Mouse (Mus musculus) heart, postnatal 0 days (tissue): ENCODE data around the gene Duox1. TPM values are rescaled to one million over a fixed set of nuclear protein-coding genes. Genes with fewer than 3 reads are reported as not detected.
"Not testable (repeated sequence)": the region's sequence is repeated elsewhere in the genome, so short reads cannot be mapped to it uniquely, and the experiment has no call there.

ENCODE experiments used
- ATAC-seq: fragments of 200-750 bp; cut with Nextera tagmentation; 2 replicates; pipeline ENCODE4 v1.8.0; 2017; ENCODE audit warnings: low read depth, moderate number of reproducible peaks, moderate library complexity; ENCODE audit not compliant: insufficient read depth
- DNase-seq: peaks from one replicate; pipeline ENCODE4 v3.0.0-alpha.2; 2016; ENCODE audit warnings: low spot score
- H3K27ac ChIP-seq: fragments of 300-500 bp; sonication (generic); 2 replicates; pipeline ENCODE4 v1.5.1; 2014; ENCODE audit warnings: low read depth, mild to moderate bottlenecking
- H3K27me3 ChIP-seq: fragments of 300-500 bp; sonication (generic); 2 replicates; pipeline ENCODE4 v1.6.1; 2014; ENCODE audit warnings: low read length, mixed read lengths; ENCODE audit not compliant: control insufficient read depth, insufficient read depth
- H3K36me3 ChIP-seq: fragments of 300-500 bp; sonication (generic); replicated peaks from 2 replicates; pipeline ENCODE4 v1.6.1; 2014; ENCODE audit warnings: low read length, mixed read lengths; ENCODE audit not compliant: control insufficient read depth, insufficient read depth
- H3K4me1 ChIP-seq: fragments of 300-500 bp; sonication (generic); 2 replicates; pipeline ENCODE4 v1.6.1; 2014; ENCODE audit warnings: antibody characterized with exemption; ENCODE audit not compliant: control insufficient read depth, insufficient read depth
- H3K4me2 ChIP-seq: fragments of 300-500 bp; sonication (generic); 2 replicates; pipeline ENCODE4 v1.6.1; 2014; ENCODE audit warnings: low read depth, mild to moderate bottlenecking, low read length, moderate library complexity
- H3K4me3 ChIP-seq: fragments of 300-500 bp; sonication (generic); 2 replicates; pipeline ENCODE4 v1.5.1; 2014; ENCODE audit warnings: low read depth, low read length
- H3K9ac ChIP-seq: fragments of 300-500 bp; sonication (generic); replicated peaks from 2 replicates; pipeline ENCODE4 v1.6.1; 2014; ENCODE audit warnings: low read depth, low read length, mixed read lengths
- H3K9me3 ChIP-seq: fragments of 300-500 bp; sonication (generic); replicated peaks from 2 replicates; pipeline ENCODE4 v1.6.1; 2016; ENCODE audit warnings: low read length; ENCODE audit not compliant: control insufficient read depth
- CTCF ChIP-seq: IDR thresholded peaks from 2 replicates; pipeline ENCODE4 v1.5.1; 2016; ENCODE audit warnings: antibody characterized with exemption, control low read depth, low read depth
- EP300 ChIP-seq: IDR thresholded peaks from 2 replicates; pipeline ENCODE4 v1.6.1; 2016; ENCODE audit warnings: antibody characterized with exemption, low read depth
- WGBS: fragments of 180-500 bp; shearing (Covaris S2); extraction: QIAGEN DNeasy Blood & Tissue Kit; methylation state at CpG from one replicate; pipeline ENCODE4 v1.1.7; 2014; 5-methylcytosine and 5-hydroxymethylcytosine counted together
- polyA plus RNA-seq: library from polyadenylated mRNA; unstranded; fragments of >200 nt; fragmentation: Nextera tagmentation; extraction: Ambion mirVana; gene quantifications from 2 replicates; pipeline ENCODE4 v1.2.1, GENCODE M21; 2015
- total RNA-seq: library from RNA; depleted of rRNA; stranded (reverse); fragments of >200 nt; gene quantifications from 2 replicates; pipeline ENCODE4 v1.2.3, GENCODE M21; 2014; ENCODE audit warnings: low replicate concordance

Duox1 gene
- total and polyA plus RNA-seq, 2 experiments from 2014 or later: not detected

GRCm38 (mm10) chr2:122379292-122379650 is 63.8 kb downstream of the Duox1 start:
- no peak for DNase-seq
- H3K4me1 ChIP-seq: peaks cover 7% of the 10 kb centered on the region; the same call in 1 of the 2 replicates
- H3K27ac ChIP-seq: no peak overlapping the region
- no peaks in the 10 kb centered on the region for H3K27me3 ChIP-seq
- no peak overlapping the region for H3K4me3 ChIP-seq
- H3K9ac ChIP-seq: no peak overlapping the region
- 33% methylated on average over 2 of the region's 2 CpGs for WGBS
- H3K9me3 ChIP-seq: no peaks in the 10 kb centered on the region
- no peaks in the 10 kb centered on the region for H3K36me3 ChIP-seq
- no peak overlapping the region for H3K4me2 ChIP-seq
- no peak for ATAC-seq
- TF ChIP-seq EP300 (no peak), CTCF (no peak)

- peak overlapping the region; percentile 54 for H3K4me2 ChIP-seq
- H3K27ac ChIP-seq: peak overlapping the region; percentile 46
- WGBS: 9% methylated on average over 11 of the region's 11 CpGs
- DNase-seq: peak; percentile 76
- peak overlapping the region; percentile 27 for H3K4me3 ChIP-seq
- no peak for ATAC-seq
- H3K9ac ChIP-seq: no peak overlapping the region
- TF ChIP-seq CTCF: peak; percentile 81
- no peak for TF ChIP-seq EP300
- no peaks in the 10 kb centered on the region for H3K27me3 ChIP-seq
- no peaks in the 10 kb centered on the region for H3K9me3 ChIP-seq
- H3K36me3 ChIP-seq: no peaks in the 10 kb centered on the region
- H3K4me1 ChIP-seq: peaks cover 4% of the 10 kb centered on the region; the same call in 1 of the 2 replicates
Observed at GRCm38 (mm10) chr2:122380768-122381311, 65.4 kb downstream of the Duox1 start.

- ATAC-seq: peak; percentile 9; the same call in 1 of the 2 replicates
- Histone ChIP-seq H3K36me3 (no peaks in the 10 kb centered on the region), H3K4me1 (peaks cover 4% of the 10 kb centered on the region; the same call in 1 of the 2 replicates), H3K4me3 (no peak overlapping the region), H3K4me2 (peak overlapping the region; percentile 54; the same call in 1 of the 2 replicates), H3K27ac (peak overlapping the region; percentile 46), H3K9ac (no peak overlapping the region), H3K9me3 (no peaks in the 10 kb centered on the region), H3K27me3 (no peaks in the 10 kb centered on the region)
- 55% methylated on average over 16 of the region's 16 CpGs for WGBS
- TF ChIP-seq CTCF: no peak
- 0 out of 2 replicates have a peak, but pooled peaks have one; percentile 51 for TF ChIP-seq EP300
- peak; percentile 26 for DNase-seq
Observed at GRCm38 (mm10) chr2:122381329-122382103, 66.0 kb downstream of the Duox1 start.

- no peak for DNase-seq
- H3K4me2 ChIP-seq: no peak overlapping the region
- no peak for TF ChIP-seq CTCF
- no peak for TF ChIP-seq EP300
- peaks cover 4% of the 10 kb centered on the region; the same call in 1 of the 2 replicates for H3K4me1 ChIP-seq
- no peaks in the 10 kb centered on the region for H3K9me3 ChIP-seq
- no peaks in the 10 kb centered on the region for H3K36me3 ChIP-seq
- H3K9ac ChIP-seq: no peak overlapping the region
- 70% methylated on average over 6 of the region's 6 CpGs for WGBS
- ATAC-seq: no peak
- H3K27me3 ChIP-seq: no peaks in the 10 kb centered on the region
- H3K27ac ChIP-seq: no peak overlapping the region
- no peak overlapping the region for H3K4me3 ChIP-seq
Observed at GRCm38 (mm10) chr2:122382121-122382520, 66.6 kb downstream of the Duox1 start.

- 52% methylated on average over 3 of the region's 3 CpGs for WGBS
- no peaks in the 10 kb centered on the region for H3K36me3 ChIP-seq
- H3K9me3 ChIP-seq: no peaks in the 10 kb centered on the region
- H3K4me1 ChIP-seq: peaks cover 4% of the 10 kb centered on the region; the same call in 1 of the 2 replicates
- no peak overlapping the region for H3K27ac ChIP-seq
- no peak overlapping the region for H3K9ac ChIP-seq
- DNase-seq: no peak
- no peak overlapping the region for H3K4me2 ChIP-seq
- no peaks in the 10 kb centered on the region for H3K27me3 ChIP-seq
- ATAC-seq: no peak
- TF ChIP-seq CTCF (no peak), EP300 (no peak)
- H3K4me3 ChIP-seq: no peak overlapping the region
Observed at GRCm38 (mm10) chr2:122385095-122385494, 69.6 kb downstream of the Duox1 start.

- not testable (repeated sequence) for DNase-seq, H3K36me3 ChIP-seq, H3K27me3 ChIP-seq, H3K9ac ChIP-seq, H3K27ac ChIP-seq, H3K4me3 ChIP-seq, H3K4me2 ChIP-seq, H3K9me3 ChIP-seq, H3K4me1 ChIP-seq, ATAC-seq
- 86% methylated on average over 3 of the region's 3 CpGs for WGBS
Observed at GRCm38 (mm10) chr2:122387135-122387534, 71.7 kb downstream of the Duox1 start.
